Mouse (Mus musculus): ENCODE data around the gene Ints12.

Gene Ints12

GRCm38 (mm10) chr3:133144511-133145147 is 53.0 kb downstream of the Ints12 start:
- no peak for DNase-seq (ENCODE audit: low read depth, low spot score)

GRCm38 (mm10) chr3:133151629-133152028 is 60.0 kb downstream of the Ints12 start:
- no peak for DNase-seq (ENCODE audit: low read depth, low spot score)

DNA sequence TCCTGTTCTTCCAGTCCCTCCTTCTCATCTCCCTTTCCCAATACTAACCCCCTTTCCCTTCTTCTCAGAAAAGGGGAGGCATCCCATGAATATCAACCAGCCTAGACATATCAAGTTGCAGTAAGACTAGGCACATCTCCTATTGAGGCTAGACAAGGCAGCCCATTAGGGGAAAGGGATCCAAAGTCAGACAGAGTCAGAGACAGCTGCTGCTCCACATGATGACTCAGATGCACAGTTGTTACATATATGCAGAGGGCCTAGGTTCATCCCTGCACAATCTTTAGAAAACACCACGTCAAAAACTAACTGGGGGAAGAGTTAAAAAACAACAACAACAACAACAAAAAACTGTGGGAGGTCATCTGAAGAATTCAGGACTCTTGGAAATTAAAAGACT is 61.2 kb downstream of the Ints12 start:
- no peak for DNase-seq (ENCODE audit: low read depth, low spot score)

- no peak for DNase-seq (ENCODE audit: low read depth, low spot score)
Observed at GRCm38 (mm10) chr3:133153629-133154028, 62.0 kb downstream of the Ints12 start.

DNA sequence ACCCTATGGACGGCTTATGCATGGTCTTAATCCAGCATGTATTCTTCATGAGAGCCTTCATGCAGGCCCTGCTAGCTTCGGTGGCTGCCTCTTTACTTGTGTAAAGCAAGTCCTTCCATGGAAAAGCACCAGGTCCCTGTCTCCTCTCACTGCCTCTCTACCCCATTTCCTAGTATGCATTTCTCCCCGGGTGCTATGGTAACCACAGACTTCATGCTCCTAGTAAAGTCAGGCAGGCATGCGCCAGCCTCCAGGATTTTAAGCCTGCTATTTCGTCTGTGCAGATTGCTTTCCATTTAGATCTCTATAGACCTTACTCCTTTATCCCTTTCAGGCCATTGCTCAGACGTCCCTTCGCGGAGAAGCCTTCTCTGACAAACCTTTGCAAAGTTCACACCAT is 63.0 kb downstream of the Ints12 start:
- DNase-seq (ENCODE audit: low read depth, low spot score) = no peak

DNA sequence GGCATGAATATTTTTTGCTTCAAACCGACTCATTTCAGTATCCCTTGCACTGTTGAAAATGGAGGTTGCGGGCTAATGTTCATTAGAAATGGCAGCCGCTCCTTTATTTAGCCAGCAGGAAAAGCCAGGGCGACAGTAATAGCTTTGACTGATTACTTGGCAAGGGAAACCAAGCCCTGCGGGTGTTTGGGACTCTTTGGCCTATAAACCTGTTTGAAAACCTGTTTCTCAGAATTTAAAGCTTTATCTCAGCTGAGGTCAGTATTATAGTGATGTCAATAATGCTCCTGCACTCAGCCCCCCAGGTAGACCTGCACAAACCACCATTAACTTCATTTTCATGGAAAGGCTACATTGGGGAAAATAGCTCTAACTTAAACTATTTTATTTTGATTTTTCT is 66.6 kb downstream of the Ints12 start:
- no peak for DNase-seq (ENCODE audit: low read depth, low spot score)

All from ZHBTc4 (cell line).